Mouse (Mus musculus) bone marrow, adult 2 months (tissue): ENCODE results near the gene Ankrd11.
"Not testable (repeated sequence)": the region's sequence is repeated elsewhere in the genome, so short reads cannot be mapped to it uniquely, and the experiment has no call there.

ENCODE experiments used
- CTCF ChIP-seq: fragments of 200-500 bp; IDR thresholded peaks from 2 replicates; pipeline ENCODE4 v1.5.1; 2011; ENCODE audit warnings: low read length, control low read depth; ENCODE audit not compliant: control insufficient read depth, insufficient read depth
- POLR2A ChIP-seq: fragments of 200-500 bp; IDR thresholded peaks from 2 replicates; pipeline ENCODE4 v1.6.1; 2011; ENCODE audit warnings: low read depth, mild to moderate bottlenecking, control low read depth, low read length, borderline replicate concordance; ENCODE audit not compliant: control insufficient read depth

- not testable (repeated sequence) for TF ChIP-seq CTCF, POLR2A
Observed at GRCm38 (mm10) chr8:123030091-123030490, 12.0 kb downstream of the Ankrd11 start.
